Mouse (Mus musculus) T-helper 1 cell (primary cell): ENCODE measurements around the gene Ttll13.

Source experiments
- in situ Hi-C: fragments of 300-600 bp; cut with MboI, MseI; formaldehyde crosslinking; loops from one replicate; pipeline ENCODE4 v1.15.1; 2025; ENCODE audit warnings: high pct_unique_total_duplicates

Gene Ttll13

GRCm38 (mm10) chr7:80246148-80246721, at the start of gene Ttll13:
Gene Ttll13 (plus strand): TSS chr7:80246376.
- in situ Hi-C loops, result loop anchor here (25.0 kb wide), 1 partner anchor 1791 kb away; no protein-coding TSS in a partner anchor

GRCm38 (mm10) chr7:80197371-80197770, 48.8 kb upstream of the Ttll13 start:
- in situ Hi-C loops, result no loop called here

GRCm38 (mm10) chr7:80197941-80198778, 48.0 kb upstream of the Ttll13 start:
- in situ Hi-C loops, result no loop called here

GRCm38 (mm10) chr7:80198863-80199262, 47.3 kb upstream of the Ttll13 start:
- in situ Hi-C loops, result no loop called here

GRCm38 (mm10) chr7:80199286-80199685, 46.9 kb upstream of the Ttll13 start:
- in situ Hi-C loops, result no loop called here

GRCm38 (mm10) chr7:80199851-80200587, 46.2 kb upstream of the Ttll13 start:
- in situ Hi-C loops, result no loop called here

GRCm38 (mm10) chr7:80200588-80200945, 45.6 kb upstream of the Ttll13 start:
- in situ Hi-C loops, result no loop called here

- in situ Hi-C loops, result no loop called here
Observed at GRCm38 (mm10) chr7:80200963-80201539, 45.1 kb upstream of the Ttll13 start.

GRCm38 (mm10) chr7:80201888-80202540, 44.2 kb upstream of the Ttll13 start:
- in situ Hi-C loops, result no loop called here

- in situ Hi-C loops, result no loop called here
Observed at GRCm38 (mm10) chr7:80202961-80203360, 43.2 kb upstream of the Ttll13 start.

- in situ Hi-C loops, result no loop called here
Observed at GRCm38 (mm10) chr7:80203638-80204096, 42.5 kb upstream of the Ttll13 start.

- in situ Hi-C loops, result no loop called here
Observed at GRCm38 (mm10) chr7:80204362-80204761, 41.8 kb upstream of the Ttll13 start.

GRCm38 (mm10) chr7:80204961-80205360, 41.2 kb upstream of the Ttll13 start:
- in situ Hi-C loops, result loop anchor here (5.0 kb wide), 1 partner anchor 43 kb away; no protein-coding TSS in a partner anchor

GRCm38 (mm10) chr7:80205705-80206589, 40.2 kb upstream of the Ttll13 start:
- in situ Hi-C loops, result loop anchor here (5.0 kb wide), 1 partner anchor 44 kb away; no protein-coding TSS in a partner anchor

- in situ Hi-C loops, result loop anchor here (5.0 kb wide), 1 partner anchor 45 kb away; no protein-coding TSS in a partner anchor
Observed at GRCm38 (mm10) chr7:80207314-80207731, 38.9 kb upstream of the Ttll13 start.

- in situ Hi-C loops, result loop anchor here (5.0 kb wide), 1 partner anchor 46 kb away; no protein-coding TSS in a partner anchor
Observed at GRCm38 (mm10) chr7:80208026-80208642, 38.0 kb upstream of the Ttll13 start.

- in situ Hi-C loops, result loop anchor here (5.0 kb wide), 1 partner anchor 47 kb away; no protein-coding TSS in a partner anchor
Observed at GRCm38 (mm10) chr7:80208738-80209430, 37.3 kb upstream of the Ttll13 start.

GRCm38 (mm10) chr7:80209669-80210068, 36.5 kb upstream of the Ttll13 start:
- in situ Hi-C loops, result loop anchor here (5.0 kb wide), 1 partner anchor 47 kb away; no protein-coding TSS in a partner anchor

- in situ Hi-C loops, result no loop called here
Observed at GRCm38 (mm10) chr7:80210982-80211381, 35.2 kb upstream of the Ttll13 start.
